Mouse (Mus musculus): ENCODE results near the gene Col12a1. TPM values are rescaled to one million over a fixed set of nuclear protein-coding genes. Genes with fewer than 3 reads are reported as not detected.
"Not testable (repeated sequence)": the region's sequence is repeated elsewhere in the genome, so short reads cannot be mapped to it uniquely, and the experiment has no call there.

Col12a1 gene
- polyA plus RNA-seq, 1 experiment = 25.7 TPM

DNA sequence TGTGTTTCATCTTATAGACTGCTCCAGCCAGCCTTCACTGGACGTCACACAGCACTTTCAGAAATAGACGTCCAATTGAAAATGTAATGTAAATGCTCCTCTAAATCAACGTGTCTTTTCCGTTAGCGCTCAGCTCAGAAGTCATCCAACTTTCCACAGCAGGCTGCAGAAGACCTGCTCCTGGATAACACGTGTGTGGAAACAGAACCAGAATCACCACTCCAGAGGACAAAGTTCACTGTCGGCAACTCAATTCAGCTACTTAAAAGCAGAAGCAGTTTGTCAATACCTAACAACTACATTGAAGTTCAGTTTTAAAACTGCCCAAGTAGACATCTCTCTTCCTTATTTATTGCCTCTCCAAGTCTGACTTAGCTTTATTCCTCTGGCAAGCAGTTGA is 29.3 kb downstream of the Col12a1 start:
- no peak for DNase-seq (ENCODE audit: low read depth)
- TF ChIP-seq CTCF (IDR thresholded peaks at IDR 0.05; ENCODE audit: borderline replicate concordance, extremely low read depth, insufficient read depth, insufficient read length) (no peak), POLR2A (IDR thresholded peaks at IDR 0.05; ENCODE audit: borderline replicate concordance, extremely low read depth, insufficient read depth, insufficient read length, poor library complexity, severe bottlenecking) (no peak)

DNA sequence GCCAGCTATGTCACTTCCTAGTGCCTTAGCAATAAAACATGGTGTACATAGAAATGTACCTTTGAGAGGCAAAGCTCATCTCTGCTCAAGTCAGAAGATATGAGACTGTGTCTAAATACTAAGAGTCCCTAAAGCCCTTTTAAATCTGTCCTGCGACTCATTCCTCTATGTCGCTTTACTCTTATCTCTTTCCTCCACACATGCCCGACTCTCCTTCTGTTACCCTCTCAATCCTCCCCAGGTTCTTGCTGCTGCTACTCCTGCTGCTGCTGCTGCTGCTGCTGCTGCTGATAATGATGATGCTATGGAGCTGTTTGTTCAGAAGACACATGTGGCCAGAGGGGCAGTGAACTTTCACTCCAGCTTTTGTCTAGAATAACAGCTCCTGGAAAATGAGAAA is 31.4 kb downstream of the Col12a1 start:
- DNase-seq (ENCODE audit: low read depth) = peak; percentile 2
- TF ChIP-seq POLR2A (IDR thresholded peaks at IDR 0.05; ENCODE audit: borderline replicate concordance, extremely low read depth, insufficient read depth, insufficient read length, poor library complexity, severe bottlenecking) = no peak
- TF ChIP-seq CTCF (IDR thresholded peaks at IDR 0.05; ENCODE audit: borderline replicate concordance, extremely low read depth, insufficient read depth, insufficient read length) = no peak

DNA sequence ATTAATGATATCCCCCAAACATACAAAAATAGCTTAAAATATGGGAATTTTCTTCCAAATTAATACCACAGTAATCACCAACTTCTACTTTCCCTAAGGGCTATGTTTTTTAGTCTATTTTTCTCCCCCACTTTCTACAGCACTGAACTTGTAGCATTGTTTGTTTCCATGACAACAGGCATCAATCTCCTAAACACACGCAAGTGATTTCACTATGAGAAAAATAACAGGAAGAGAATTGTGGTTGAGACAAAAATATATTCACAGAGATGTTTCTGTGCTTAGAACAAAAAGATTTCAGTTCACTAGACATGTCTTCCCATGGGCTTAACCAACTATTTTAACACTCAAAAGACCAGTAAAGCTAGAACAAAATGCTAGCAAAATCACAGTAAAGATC is 32.6 kb downstream of the Col12a1 start:
- DNase-seq (ENCODE audit: low read depth) = peak; percentile 53
- TF ChIP-seq CTCF (IDR thresholded peaks at IDR 0.05; ENCODE audit: borderline replicate concordance, extremely low read depth, insufficient read depth, insufficient read length) (no peak), POLR2A (IDR thresholded peaks at IDR 0.05; ENCODE audit: borderline replicate concordance, extremely low read depth, insufficient read depth, insufficient read length, poor library complexity, severe bottlenecking) (no peak)

DNA sequence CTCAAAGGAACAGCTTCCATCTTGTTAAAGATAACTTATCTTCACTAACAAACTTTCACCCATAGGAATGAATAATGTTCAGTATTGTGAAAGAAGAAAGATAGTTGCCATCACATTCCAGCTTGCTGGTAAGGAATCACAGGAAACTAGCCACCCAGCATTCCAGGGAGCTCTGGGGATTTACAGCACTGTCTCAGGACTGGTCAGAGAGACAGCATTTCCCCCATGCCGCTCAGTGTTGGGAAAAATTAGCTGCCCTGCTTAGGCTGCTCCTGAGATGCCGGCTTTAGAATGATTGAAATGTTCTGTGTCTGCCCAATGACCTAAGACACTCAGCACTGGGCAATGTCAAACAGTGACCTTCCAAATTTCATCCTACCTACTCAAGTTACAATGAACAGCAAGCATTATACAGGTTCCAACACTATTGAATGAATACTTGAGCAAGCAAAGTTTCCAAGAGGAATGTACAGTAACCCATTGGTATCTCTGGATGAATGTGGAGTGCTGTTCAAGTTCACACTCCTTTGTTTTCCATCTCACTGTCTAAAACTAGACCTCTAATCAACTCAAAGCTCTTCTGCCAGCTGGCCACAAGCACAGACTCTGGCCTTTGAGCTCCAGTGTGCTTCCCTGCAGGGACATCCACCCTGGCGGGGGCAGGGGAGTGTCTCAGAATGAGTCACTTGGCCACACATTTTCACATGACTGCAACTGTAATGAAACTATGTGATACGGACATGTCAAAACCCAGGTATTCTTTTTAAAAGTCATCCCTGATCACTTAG is 38.0 kb downstream of the Col12a1 start:
- no peak for DNase-seq (ENCODE audit: low read depth)
- no peak for TF ChIP-seq POLR2A (IDR thresholded peaks at IDR 0.05; ENCODE audit: borderline replicate concordance, extremely low read depth, insufficient read depth, insufficient read length, poor library complexity, severe bottlenecking)
- no peak for TF ChIP-seq CTCF (IDR thresholded peaks at IDR 0.05; ENCODE audit: borderline replicate concordance, extremely low read depth, insufficient read depth, insufficient read length)

DNA sequence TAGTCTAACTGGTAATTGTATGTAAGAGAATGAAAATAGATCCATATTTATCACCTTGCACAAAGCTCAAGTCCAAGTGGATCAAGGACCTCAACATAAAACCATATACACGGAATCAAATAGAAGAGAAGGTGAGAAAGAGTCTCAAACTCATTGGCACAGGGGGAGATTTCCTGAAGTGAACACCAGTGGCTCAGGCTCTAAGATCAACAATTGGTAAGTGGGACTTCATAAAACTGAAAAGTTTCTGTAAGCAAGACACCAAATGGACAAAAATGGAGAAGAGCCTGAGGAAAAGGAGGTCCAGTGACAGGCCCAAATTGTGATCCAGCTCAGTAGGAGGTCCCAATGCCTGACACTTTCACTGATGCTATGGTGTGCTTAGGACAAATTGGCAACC is 49.8 kb downstream of the Col12a1 start:
- DNase-seq (ENCODE audit: low read depth) = not testable (repeated sequence)

DNA sequence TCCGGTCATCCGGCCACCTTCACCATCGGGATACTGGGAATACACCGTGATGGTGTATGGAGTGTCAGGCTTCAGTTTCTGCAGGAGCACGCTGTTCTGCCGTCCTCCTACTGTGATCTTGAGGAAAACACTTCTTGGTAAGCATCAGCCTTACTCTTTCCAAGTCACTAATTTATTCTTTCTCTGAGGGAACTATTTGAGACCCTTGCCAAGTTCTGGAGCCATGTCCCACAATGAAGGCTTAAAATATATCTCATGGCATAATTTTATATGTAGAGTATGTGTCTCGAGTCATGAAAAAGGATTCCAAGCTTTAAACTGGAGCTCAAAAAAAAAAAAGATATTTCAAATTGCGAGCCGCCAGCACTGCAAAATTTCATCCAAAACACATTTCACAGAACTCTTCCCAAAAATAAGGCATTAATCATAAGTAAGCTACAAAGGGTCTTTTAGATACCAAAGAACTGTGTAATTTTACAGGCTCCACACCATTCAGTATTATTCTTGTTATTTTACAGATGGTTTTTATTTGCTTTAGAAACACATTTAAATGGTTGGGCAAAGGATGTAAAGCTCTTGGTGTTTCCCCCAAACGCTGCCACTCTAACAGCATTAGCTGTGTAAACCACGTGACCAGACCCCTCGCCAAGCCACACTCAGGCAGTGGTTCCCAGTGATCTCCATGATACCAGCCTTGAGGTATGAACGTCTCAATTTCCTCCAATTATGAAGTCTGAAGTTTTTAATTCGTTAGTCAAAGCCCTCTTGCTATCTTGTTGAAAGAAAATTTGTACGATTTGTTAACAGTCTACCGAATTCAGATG is 65.1 kb downstream of the Col12a1 start:
- no peak for DNase-seq (ENCODE audit: low read depth)
- TF ChIP-seq CTCF (IDR thresholded peaks at IDR 0.05; ENCODE audit: borderline replicate concordance, extremely low read depth, insufficient read depth, insufficient read length) (no peak), POLR2A (IDR thresholded peaks at IDR 0.05; ENCODE audit: borderline replicate concordance, extremely low read depth, insufficient read depth, insufficient read length, poor library complexity, severe bottlenecking) (no peak)

DNA sequence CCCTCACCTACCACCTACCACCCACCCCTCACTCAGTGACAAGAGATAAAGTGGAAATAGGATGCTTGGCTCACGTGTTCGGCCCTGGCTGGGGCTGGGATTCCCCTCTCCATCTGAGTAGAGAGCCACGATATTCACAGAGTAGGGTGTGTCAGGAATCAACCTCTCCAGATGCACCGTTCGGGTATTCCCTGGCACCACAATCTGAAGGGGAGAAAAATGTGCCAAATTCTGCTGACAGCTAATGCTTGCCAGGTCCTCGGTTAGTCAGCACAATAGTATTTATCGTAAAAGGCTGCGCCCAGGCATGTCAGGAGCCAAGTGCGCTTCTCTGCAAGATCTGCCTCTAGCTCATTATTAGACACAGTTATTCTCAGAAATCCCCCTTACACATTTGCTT is 70.0 kb downstream of the Col12a1 start:
- TF ChIP-seq POLR2A (IDR thresholded peaks at IDR 0.05; ENCODE audit: borderline replicate concordance, extremely low read depth, insufficient read depth, insufficient read length, poor library complexity, severe bottlenecking) = no peak
- TF ChIP-seq CTCF (IDR thresholded peaks at IDR 0.05; ENCODE audit: borderline replicate concordance, extremely low read depth, insufficient read depth, insufficient read length) = no peak

DNA sequence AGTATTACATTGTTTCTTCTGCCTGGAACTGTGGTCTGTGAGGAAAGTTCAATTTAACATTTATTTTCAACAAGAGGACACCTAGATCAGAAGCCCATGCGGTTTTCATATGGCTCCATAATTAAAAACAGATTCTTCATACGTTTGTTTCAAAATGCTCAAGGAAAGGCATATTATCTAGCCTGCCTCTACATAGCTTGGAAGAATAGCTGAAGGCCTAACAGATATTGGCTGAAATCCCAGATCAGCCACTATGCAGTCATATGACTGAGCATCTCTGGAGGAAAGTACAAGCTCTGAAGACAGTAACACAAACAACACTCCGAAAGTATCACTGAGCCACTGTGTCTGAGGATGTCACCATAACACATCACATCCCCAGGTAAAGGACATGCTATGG is 72.9 kb downstream of the Col12a1 start:
- DNase-seq (ENCODE audit: low read depth) = peak; percentile 46
- TF ChIP-seq CTCF (IDR thresholded peaks at IDR 0.05; ENCODE audit: borderline replicate concordance, extremely low read depth, insufficient read depth, insufficient read length) (no peak), POLR2A (IDR thresholded peaks at IDR 0.05; ENCODE audit: borderline replicate concordance, extremely low read depth, insufficient read depth, insufficient read length, poor library complexity, severe bottlenecking) (no peak)

More for the DNA sequence above, 70.0 kb downstream of the Col12a1 start:
- peak; percentile 69 for DNase-seq (ENCODE audit: low read depth)

DNA sequence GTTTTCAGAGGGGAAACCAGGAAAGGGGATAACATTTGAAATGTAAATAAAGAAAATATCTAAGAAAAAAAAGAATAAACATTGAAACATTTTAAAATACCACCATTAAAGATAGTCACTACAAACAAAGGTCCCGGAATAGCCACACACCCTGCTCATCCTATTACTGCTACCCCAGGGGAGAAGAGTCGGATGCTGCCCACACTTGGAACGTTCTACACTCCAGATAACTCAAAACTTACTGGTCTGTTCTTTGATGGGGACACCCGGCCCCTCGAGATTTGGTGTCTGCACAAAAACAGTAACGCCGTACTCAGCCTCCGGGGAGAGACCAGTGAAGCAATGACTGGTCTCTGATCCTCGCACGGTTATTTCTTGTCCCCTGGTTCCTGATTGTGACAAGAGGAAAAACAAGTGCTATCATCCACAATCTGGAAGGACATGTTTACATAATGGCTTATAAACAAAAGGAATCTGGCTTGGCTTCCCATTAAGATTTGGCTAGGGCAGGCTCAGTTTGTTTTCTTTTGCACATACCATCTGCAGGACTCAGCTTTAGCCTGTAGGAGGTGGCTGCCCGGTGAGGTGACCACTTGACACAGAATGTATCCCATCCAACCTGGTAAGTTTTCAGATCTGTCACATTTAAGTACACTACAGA is 79.1 kb downstream of the Col12a1 start:
- TF ChIP-seq CTCF (IDR thresholded peaks at IDR 0.05; ENCODE audit: borderline replicate concordance, extremely low read depth, insufficient read depth, insufficient read length) = no peak
- no peak for TF ChIP-seq POLR2A (IDR thresholded peaks at IDR 0.05; ENCODE audit: borderline replicate concordance, extremely low read depth, insufficient read depth, insufficient read length, poor library complexity, severe bottlenecking)
- DNase-seq (ENCODE audit: low read depth) = no peak

DNA sequence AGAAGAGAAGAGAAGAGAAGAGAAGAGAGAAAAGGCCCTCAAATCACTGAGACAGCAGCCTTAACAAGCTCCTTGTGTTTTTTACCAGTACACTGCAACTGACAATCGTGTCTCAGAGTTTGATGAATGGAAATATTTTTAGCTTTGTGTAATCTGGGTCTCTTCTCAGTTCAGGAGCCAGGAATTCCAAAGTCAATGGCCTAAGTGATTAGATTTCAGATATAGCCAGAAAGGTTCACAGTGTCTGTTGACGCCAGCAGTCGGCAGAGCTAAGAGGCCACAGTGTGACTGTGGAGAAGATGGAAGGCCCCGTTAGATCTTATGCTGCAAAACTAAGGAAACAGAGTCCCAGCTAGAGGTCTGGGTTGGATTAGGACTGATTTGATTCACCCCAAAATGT is 80.8 kb downstream of the Col12a1 start:
- no peak for DNase-seq (ENCODE audit: low read depth)
- no peak for TF ChIP-seq CTCF (IDR thresholded peaks at IDR 0.05; ENCODE audit: borderline replicate concordance, extremely low read depth, insufficient read depth, insufficient read length)
- TF ChIP-seq POLR2A (IDR thresholded peaks at IDR 0.05; ENCODE audit: borderline replicate concordance, extremely low read depth, insufficient read depth, insufficient read length, poor library complexity, severe bottlenecking) = no peak

DNA sequence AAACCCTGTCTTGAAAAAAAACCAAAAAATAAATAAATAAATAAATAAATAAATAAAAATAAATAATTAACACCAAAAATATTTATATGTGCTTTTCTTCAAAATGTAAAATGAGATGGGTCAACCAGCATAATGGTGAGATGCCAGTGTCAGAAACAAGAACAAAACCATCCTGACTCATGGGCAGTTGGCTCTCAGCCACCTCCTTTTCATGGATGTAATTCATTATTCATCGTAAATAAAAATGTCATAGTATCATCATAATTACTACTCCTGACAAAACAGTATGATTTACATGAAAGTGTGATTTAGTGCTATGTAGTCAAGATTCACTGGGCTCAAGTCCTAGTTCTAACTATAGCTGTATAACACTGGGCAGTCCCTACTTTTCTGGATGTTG is 84.6 kb downstream of the Col12a1 start:
- no peak for TF ChIP-seq POLR2A (IDR thresholded peaks at IDR 0.05; ENCODE audit: borderline replicate concordance, extremely low read depth, insufficient read depth, insufficient read length, poor library complexity, severe bottlenecking)
- TF ChIP-seq CTCF (IDR thresholded peaks at IDR 0.05; ENCODE audit: borderline replicate concordance, extremely low read depth, insufficient read depth, insufficient read length) = no peak
- DNase-seq (ENCODE audit: low read depth) = no peak

Measured in brain, embryonic 14.5 days (tissue).